Mouse (Mus musculus) neural tube, embryonic 11.5 days (tissue): ENCODE measurements around the gene Ppm1h. TPM values are rescaled to one million over a fixed set of nuclear protein-coding genes. Genes with fewer than 3 reads are reported as not detected.

Experiments used
- ATAC-seq: fragments of 200-750 bp; cut with Nextera tagmentation; 2 replicates; pipeline ENCODE4 v1.8.0; 2017; ENCODE audit warnings: moderate number of reproducible peaks, mild to moderate bottlenecking, moderate TSS enrichment, moderate library complexity; ENCODE audit not compliant: insufficient read depth, low FRiP score, low TSS enrichment
- DNase-seq: peaks from one replicate; pipeline ENCODE4 v3.0.0-alpha.2; 2015; ENCODE audit warnings: low spot score
- H3K27ac ChIP-seq: fragments of 300-500 bp; sonication (generic); 2 replicates; pipeline ENCODE4 v1.5.1; 2014; ENCODE audit warnings: low read depth, mild to moderate bottlenecking, low read length
- H3K27me3 ChIP-seq: fragments of 300-500 bp; sonication (generic); 2 replicates; pipeline ENCODE4 v1.6.1; 2014; ENCODE audit warnings: mild to moderate bottlenecking, low read length, mixed read lengths; ENCODE audit not compliant: control insufficient read depth, insufficient read depth
- H3K36me3 ChIP-seq: fragments of 300-500 bp; sonication (generic); 2 replicates; pipeline ENCODE4 v1.6.1; 2014; ENCODE audit warnings: mild to moderate bottlenecking, low read length, moderate library complexity, mixed read lengths; ENCODE audit not compliant: control insufficient read depth, insufficient read depth
- H3K4me1 ChIP-seq: fragments of 300-500 bp; sonication (generic); 2 replicates; pipeline ENCODE4 v1.6.1; 2014; ENCODE audit warnings: low read length, mixed read lengths; ENCODE audit not compliant: control insufficient read depth, insufficient read depth
- H3K4me2 ChIP-seq: fragments of 300-500 bp; sonication (generic); 2 replicates; pipeline ENCODE4 v1.6.1; 2014; ENCODE audit warnings: low read depth, mild to moderate bottlenecking, moderate library complexity
- H3K4me3 ChIP-seq: fragments of 300-500 bp; sonication (generic); 2 replicates; pipeline ENCODE4 v1.5.1; 2014; ENCODE audit warnings: low read depth, low read length
- H3K9ac ChIP-seq: fragments of 300-500 bp; sonication (generic); 2 replicates; pipeline ENCODE4 v1.6.1; 2014; ENCODE audit warnings: mild to moderate bottlenecking, low read length
- H3K9me3 ChIP-seq: fragments of 300-500 bp; sonication (generic); 2 replicates; pipeline ENCODE4 v1.6.1; 2016; ENCODE audit warnings: low read length; ENCODE audit not compliant: control insufficient read depth
- WGBS: fragments of 180-500 bp; shearing (Covaris S2); extraction: QIAGEN DNeasy Blood & Tissue Kit; methylation state at CpG from one replicate; pipeline ENCODE4 v1.1.7; 2014; 5-methylcytosine and 5-hydroxymethylcytosine counted together
- polyA plus RNA-seq: library from polyadenylated mRNA; unstranded; fragments of >200 nt; fragmentation: Nextera tagmentation; extraction: Ambion mirVana; gene quantifications from 2 replicates; pipeline ENCODE4 v1.2.1, GENCODE M21; 2014

The Ppm1h gene
- polyA plus RNA-seq, 1 experiment from 2014 or later = 15.1 TPM

DNA sequence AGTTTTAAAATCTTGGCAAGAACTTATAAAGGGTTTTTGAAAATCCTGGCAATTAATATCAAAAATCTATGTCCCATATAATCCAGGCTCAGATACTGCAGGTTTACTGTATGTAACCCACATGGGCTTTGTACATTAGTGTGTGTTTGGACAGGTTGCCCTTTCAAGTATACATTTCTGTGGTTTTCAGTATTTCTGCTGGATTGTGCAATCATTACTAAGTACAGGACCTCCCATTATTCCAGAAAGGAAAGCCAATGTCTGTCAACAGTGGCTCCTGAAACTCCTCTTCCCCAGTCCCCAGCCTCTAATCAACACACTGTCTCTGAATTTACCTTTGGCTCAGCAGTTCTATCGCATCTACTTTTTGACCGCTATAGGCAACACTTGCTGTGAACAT, 66.4 kb downstream of the Ppm1h start:
- no peaks in the 10 kb centered on the region for H3K4me1 ChIP-seq
- H3K27ac ChIP-seq = no peak overlapping the region
- DNase-seq = no peak
- ATAC-seq = no peak
- no peak overlapping the region for H3K4me3 ChIP-seq
- 99% methylated on average over 2 of the region's 2 CpGs for WGBS
- no peak overlapping the region for H3K4me2 ChIP-seq
- H3K9ac ChIP-seq = no peak overlapping the region
- no peaks in the 10 kb centered on the region for H3K36me3 ChIP-seq
- H3K27me3 ChIP-seq = no peaks in the 10 kb centered on the region
- no peaks in the 10 kb centered on the region for H3K9me3 ChIP-seq

DNA sequence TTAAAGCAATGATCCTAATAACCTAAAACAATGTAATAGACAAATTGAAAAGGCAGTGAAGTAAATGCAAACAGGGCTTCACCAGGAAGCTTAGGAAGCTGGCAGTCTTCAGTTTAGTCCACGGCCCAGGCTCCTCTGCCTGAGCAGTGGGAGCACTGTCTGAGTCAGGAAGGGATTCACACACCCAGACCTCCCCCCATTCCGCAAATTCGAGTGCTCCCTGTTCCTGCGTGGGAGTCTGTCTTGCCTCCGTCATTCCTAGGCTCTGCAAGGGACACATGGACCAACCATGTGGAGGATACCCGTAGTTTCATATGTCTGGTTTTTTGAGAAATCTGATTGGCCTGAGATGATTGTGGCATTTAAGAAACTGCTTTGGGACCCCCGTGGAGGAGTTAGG, 67.6 kb downstream of the Ppm1h start:
- Histone ChIP-seq H3K9ac (no peak overlapping the region), H3K4me1 (no peaks in the 10 kb centered on the region), H3K4me2 (no peak overlapping the region), H3K9me3 (no peaks in the 10 kb centered on the region), H3K27ac (no peak overlapping the region), H3K27me3 (no peaks in the 10 kb centered on the region), H3K4me3 (no peak overlapping the region), H3K36me3 (no peaks in the 10 kb centered on the region)
- ATAC-seq (no peak), DNase-seq (no peak)
- 79% methylated on average over 7 of the region's 7 CpGs for WGBS

DNA sequence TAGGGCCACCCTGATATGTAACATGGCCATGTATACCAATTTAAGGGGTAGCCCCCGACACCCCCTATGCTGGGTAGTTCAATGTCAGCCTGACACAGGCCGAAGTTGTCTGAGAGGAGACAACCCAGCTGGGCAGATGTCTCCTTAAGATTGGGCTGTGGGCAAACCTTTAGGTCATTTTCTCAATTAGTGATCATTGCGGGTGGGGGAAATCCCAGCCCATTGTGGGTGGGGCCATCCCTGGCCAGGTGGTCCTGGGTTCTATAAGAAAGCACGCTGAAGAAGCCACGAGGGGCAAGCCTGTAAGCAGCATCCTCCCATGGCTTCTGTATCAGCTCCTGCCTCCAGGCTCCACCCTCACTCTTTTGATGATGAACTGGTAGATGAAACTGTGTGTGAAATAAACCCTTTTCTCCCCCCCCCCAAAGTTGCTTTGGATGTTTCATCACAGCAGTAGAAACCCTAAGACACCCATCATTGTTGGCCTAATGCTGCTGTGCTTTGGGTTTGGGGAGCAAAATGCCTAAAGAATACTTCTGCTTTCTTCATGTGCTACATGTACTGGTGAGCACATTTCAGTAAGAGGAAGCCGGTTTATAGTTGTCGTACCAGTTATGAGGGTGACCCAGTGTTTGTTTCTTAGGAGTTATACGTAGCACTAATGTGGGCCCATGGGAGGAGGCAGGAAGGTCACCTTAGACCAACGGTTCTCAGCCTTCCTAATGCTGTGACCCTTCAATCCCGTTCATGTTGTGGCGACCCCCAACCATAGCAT, 68.8 kb downstream of the Ppm1h start:
- H3K27me3 ChIP-seq = no peaks in the 10 kb centered on the region
- H3K36me3 ChIP-seq = no peaks in the 10 kb centered on the region
- H3K9me3 ChIP-seq = no peaks in the 10 kb centered on the region
- H3K4me3 ChIP-seq = no peak overlapping the region
- H3K4me2 ChIP-seq = no peak overlapping the region
- no peak for ATAC-seq
- no peaks in the 10 kb centered on the region for H3K4me1 ChIP-seq
- 87% methylated on average over 11 of the region's 11 CpGs for WGBS
- DNase-seq = no peak
- no peak overlapping the region for H3K27ac ChIP-seq
- H3K9ac ChIP-seq = no peak overlapping the region

DNA sequence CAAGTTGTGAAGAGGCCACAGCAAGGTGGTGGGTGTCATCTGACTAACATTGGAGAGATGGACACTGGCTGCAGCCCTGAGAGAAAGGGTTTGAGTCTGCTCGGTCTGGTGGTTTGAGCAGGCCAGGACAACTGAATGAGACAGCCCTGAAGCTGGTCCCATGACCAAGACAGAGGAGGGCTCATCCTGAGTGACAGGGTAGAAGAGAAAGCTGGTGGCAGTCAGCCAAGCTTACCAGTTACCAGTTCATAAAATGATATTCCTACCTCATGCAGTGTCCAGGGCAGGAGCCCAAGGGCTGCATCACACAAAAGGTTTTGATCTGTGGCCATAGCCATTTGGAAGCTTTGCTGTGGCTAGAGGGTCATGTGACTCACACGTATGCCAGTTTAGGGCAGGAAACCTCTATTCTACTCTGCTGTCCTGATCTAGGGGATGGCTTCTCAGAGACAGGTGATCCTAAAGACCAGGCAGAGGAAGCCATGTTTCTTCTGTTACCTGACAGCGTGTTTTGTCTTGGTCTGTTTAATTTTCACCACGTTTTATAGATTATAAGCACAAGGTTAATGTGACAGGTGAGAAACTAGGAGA, 69.9 kb downstream of the Ppm1h start:
- DNase-seq (no peak), ATAC-seq (no peak)
- Histone ChIP-seq H3K4me1 (no peaks in the 10 kb centered on the region), H3K9ac (no peak overlapping the region), H3K27me3 (no peaks in the 10 kb centered on the region), H3K36me3 (no peaks in the 10 kb centered on the region), H3K4me3 (no peak overlapping the region), H3K9me3 (no peaks in the 10 kb centered on the region), H3K4me2 (no peak overlapping the region), H3K27ac (no peak overlapping the region)
- WGBS = 91% methylated on average over 4 of the region's 4 CpGs

DNA sequence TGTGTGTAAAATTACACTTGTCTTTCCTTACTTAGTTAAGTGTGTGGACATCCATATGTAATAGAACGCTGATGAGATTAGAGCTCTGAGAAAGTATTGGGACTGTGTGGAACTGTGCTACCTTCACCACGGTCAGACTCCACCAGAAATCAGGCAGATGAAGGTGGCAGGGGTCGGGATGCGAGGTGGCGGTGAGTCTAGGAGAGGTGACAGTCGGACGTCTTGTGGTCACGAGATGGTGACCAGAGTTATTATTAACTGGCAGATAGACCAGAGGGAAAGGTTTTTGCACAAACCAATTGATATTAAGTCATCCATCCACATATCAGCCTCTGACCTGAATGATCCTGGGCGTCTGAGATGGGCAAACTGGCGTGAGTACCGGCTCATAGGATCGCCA, 70.5 kb downstream of the Ppm1h start:
- Histone ChIP-seq H3K4me2 (no peak overlapping the region), H3K9me3 (no peaks in the 10 kb centered on the region), H3K27ac (no peak overlapping the region), H3K4me1 (no peaks in the 10 kb centered on the region), H3K27me3 (no peaks in the 10 kb centered on the region), H3K36me3 (no peaks in the 10 kb centered on the region), H3K4me3 (no peak overlapping the region), H3K9ac (no peak overlapping the region)
- WGBS = 97% methylated on average over 12 of the region's 12 CpGs
- ATAC-seq = no peak
- DNase-seq = no peak

DNA sequence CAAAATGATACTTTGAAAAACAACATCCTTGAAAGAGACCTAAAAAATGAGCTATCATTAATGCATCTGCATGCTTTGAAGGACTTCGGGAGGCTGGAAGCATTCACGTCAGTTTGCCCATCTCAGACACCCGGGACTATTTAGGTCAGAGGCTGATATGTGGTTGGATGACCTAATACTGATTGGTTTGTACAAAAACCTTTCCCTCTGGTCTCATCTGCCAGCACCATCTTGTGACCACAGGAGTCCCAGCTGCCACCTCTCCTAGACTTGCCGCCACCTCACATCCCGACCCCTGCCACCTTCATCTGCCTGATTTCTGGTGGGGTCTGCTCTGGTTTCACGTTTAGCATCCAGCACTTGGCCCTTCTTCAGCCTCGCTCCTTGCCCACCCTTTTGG, 71.3 kb downstream of the Ppm1h start:
- WGBS = 90% methylated on average over 7 of the region's 7 CpGs

DNA sequence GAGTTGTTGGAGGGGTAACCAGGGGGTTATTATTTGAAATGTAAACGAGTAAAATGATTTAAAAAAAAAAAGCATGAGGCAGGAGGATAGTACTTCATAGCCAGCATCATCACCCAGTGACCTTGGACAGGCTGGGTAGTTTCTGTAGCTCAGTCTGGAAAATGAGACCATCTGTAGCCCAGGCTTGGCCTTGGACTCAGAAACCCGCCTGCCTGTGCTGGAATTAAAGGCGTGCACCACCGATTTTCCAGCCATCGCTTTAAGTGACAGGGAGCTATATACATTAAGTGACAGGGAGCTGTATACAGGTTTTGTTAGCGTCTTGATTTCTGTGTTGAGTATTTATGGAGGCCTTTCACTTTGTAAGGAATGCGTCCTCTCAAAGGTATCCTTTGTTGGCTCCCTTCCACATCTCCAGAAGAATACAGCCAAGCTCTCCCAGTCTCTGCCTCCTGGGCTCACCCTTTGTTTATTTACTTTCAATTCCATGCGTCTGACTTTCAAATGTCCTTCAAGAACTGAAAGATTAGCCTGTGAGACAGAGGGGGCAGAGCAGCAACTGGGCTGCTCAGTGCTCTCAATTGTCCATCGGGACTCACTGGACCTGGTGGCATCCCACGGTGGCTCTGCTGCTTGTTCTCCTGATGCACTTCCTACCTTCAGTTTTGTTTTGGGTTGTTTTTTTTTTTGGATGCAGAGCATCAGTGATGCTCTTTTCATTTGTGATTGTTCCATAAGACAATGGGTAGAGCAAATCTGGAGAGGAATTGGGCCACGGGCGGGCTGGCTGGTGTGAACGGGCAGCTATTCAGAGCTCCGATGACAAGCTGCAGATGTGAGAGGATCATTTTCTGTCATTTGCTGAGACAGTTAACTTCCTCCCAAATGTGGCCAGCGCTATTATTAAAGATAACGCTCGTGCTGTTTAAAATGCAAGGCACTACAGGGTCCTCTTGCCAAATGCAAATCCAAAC, 74.7 kb downstream of the Ppm1h start:
- Histone ChIP-seq H3K4me3 (no peak overlapping the region), H3K4me1 (0 out of 2 replicates have a peak, but pooled peaks cover 5% of the 10 kb centered on the region), H3K27me3 (no peaks in the 10 kb centered on the region), H3K9ac (no peak overlapping the region), H3K27ac (no peak overlapping the region), H3K4me2 (no peak overlapping the region), H3K9me3 (no peaks in the 10 kb centered on the region), H3K36me3 (no peaks in the 10 kb centered on the region)
- DNase-seq (no peak), ATAC-seq (peak; percentile 65; the same call in 1 of the 2 replicates)
- WGBS = 42% methylated on average over 17 of the region's 17 CpGs

More for the DNA sequence above, 71.3 kb downstream of the Ppm1h start:
- no peaks in the 10 kb centered on the region for H3K4me1 ChIP-seq
- H3K9ac ChIP-seq = no peak overlapping the region
- no peak overlapping the region for H3K4me2 ChIP-seq
- no peaks in the 10 kb centered on the region for H3K9me3 ChIP-seq
- DNase-seq (no peak), ATAC-seq (no peak)
- no peak overlapping the region for H3K27ac ChIP-seq
- no peaks in the 10 kb centered on the region for H3K27me3 ChIP-seq
- no peak overlapping the region for H3K4me3 ChIP-seq
- no peaks in the 10 kb centered on the region for H3K36me3 ChIP-seq

DNA sequence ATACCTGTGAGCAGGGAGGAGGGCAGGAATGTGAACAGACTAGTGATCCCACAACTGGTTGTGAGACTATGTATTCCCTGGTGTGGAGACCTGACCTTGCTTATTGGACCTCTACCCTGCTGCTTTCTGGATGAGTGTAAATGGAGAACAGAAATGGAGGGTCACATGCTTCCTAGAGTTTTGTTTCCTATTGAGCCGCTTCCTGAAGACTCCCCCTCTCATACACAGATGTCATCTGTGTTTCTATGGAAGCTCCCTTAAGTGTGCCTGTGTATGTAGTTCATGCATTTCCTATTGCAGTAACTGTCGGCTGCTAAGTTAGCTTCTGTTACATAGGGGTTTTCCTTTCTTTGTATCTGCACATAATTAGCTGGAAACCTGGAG, 75.4 kb downstream of the Ppm1h start:
- Histone ChIP-seq H3K4me1 (0 out of 2 replicates have a peak, but pooled peaks cover 5% of the 10 kb centered on the region), H3K27ac (no peak overlapping the region), H3K9me3 (no peaks in the 10 kb centered on the region), H3K4me2 (no peak overlapping the region), H3K9ac (no peak overlapping the region), H3K4me3 (no peak overlapping the region), H3K27me3 (no peaks in the 10 kb centered on the region), H3K36me3 (no peaks in the 10 kb centered on the region)
- ATAC-seq (no peak), DNase-seq (no peak)
- WGBS = 49% methylated on average over 2 of the region's 2 CpGs
